Mouse (Mus musculus) testis, adult 2 months (tissue): ENCODE data around the gene Polh.
A peak's percentile ranks its signal among the peaks of the same experiment; 100 is the strongest.

Experiments
- CTCF ChIP-seq: fragments of 200-500 bp; IDR thresholded peaks from 2 replicates; pipeline ENCODE4 v1.5.1; 2012; ENCODE audit warnings: low read depth, mild to moderate bottlenecking, inconsistent platforms, low read length, moderate library complexity; ENCODE audit not compliant: control insufficient read depth, insufficient read depth, insufficient replicate concordance
- POLR2A ChIP-seq: fragments of 200-500 bp; IDR thresholded peaks from 2 replicates; pipeline ENCODE4 v1.6.1; 2012; ENCODE audit warnings: low read depth, mild to moderate bottlenecking, inconsistent platforms, low read length, moderate library complexity; ENCODE audit not compliant: control insufficient read depth

DNA sequence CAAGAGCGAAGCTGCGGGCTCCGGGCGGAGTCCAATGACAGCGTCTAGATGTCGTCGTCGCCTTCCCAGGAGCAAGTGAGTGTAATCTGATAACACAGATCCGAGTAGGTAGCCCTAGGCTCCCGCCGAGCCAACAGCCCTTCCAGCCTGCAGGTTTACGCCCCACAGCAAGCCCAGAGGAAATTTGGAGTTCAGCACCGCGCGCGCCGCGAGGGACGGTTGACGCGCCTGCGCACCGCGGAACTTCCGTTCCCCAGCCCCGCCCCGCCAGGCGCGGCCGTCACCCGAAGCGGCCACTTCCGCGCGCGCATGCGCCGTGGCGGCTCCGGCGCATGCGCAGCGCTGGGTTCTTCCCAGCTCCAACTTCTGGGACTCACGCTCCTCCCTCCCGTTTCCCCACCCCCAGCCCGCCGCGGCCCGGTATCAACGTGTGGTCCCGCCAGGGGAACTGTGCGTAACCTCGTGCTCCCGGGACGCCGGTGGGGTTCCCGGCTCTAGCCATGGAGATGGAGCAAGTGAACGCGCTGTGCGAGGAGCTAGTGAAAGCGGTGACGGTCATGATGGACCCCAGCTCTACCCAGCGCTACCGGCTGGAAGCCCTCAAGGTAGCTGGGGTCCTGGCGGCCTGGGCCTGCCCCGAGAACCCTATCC lies at the start of gene Polh, which contains the start of gene Xpo5:
- no peak for TF ChIP-seq CTCF
- TF ChIP-seq POLR2A, result peak; percentile 96
